Mouse (Mus musculus) liver (tissue): ENCODE results near the gene Rnaseh1.

Source experiments
- DNase-seq: peaks from one replicate; pipeline ENCODE4 v3.0.0-alpha.2; 2020; ENCODE audit warnings: mixed read lengths

The Rnaseh1 gene

DNA sequence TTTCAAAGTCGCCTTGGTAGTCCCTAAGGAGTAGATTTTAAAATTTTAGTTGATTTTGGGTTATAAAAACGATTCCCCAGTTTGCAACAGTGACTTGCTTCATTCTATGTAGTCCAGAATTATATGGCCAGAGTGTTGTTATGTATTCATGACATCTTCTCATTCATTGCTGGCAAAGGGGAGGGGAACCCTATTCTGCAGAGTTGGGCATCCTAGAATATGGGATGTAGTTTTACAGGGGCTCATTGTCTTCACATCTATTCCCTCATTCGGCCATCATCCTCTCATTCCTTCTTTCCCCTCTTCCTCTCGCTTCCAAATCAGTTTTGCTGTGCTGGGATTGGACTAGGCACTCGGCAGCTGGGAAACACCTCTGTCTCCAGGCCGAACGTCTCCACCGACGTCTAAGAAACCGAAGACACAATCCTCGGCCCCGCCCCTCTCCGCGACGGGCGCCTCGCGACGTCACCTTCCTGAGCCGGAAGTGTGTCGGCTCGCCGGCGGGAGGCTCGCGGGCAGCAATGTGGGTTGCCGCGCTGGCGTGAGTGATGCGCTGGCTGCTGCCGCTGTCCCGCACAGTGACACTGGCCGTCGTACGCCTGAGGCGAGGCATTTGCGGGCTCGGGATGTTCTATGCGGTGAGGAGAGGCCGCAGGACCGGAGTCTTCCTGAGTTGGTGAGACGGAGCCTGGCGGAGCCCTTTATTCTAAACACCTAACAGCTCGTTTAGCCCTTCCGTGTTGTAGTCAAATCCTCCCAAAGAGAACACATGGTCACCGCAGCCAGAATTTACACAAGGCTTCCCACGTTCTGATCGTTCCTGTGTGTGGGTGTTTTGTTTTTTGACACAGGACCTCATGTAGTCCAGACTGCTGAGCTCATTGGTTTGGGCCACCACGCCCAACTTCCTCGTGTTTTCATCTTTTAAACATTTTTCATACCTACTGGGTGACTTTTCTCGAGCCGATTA lies at the start of gene Rnaseh1:
Gene Rnaseh1, plus strand, starts transcription at position 462 of the 970 bp plus-strand sequence.
- DNase-seq, result peak; percentile 91

DNA sequence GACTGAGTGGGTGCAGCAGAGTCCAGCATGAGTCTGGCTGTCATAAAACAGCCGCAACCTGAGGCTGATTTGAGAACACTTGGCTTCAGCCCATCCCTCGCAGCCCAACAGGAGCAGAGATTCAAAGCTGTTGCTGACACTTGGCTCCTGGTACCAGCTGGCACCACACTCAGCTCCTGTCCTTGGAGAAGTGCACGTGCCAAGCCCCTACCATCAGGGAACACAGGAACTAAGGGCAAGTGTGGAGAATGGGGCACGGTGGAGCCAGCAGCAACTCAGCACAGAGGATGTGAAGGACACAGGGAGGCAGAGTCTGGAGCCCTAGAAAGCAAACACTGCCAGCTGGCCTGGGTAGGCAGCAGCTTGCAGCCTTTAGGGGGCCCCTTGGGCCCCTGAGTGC lies 47.1 kb upstream of the Rnaseh1 start:
- DNase-seq, result no peak

DNA sequence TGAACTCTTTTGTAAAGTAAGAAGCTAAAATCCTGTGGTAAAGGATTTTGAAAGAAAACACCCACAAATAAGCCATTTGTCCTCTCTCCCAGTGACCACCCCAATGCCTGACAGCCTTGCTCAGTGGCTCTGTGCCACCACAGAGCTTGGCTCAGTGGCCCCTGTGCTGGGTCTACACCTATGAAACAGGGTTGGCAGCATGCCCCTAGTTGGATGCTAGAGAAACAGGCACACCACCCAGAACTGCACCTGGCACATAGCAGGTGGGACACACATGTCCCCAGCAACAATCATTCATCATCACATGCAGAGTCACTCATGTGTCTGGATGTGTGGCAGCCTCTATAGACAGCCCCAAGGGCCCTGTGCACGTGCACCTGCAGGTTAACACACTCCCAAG lies 45.9 kb upstream of the Rnaseh1 start:
- no peak for DNase-seq

DNA sequence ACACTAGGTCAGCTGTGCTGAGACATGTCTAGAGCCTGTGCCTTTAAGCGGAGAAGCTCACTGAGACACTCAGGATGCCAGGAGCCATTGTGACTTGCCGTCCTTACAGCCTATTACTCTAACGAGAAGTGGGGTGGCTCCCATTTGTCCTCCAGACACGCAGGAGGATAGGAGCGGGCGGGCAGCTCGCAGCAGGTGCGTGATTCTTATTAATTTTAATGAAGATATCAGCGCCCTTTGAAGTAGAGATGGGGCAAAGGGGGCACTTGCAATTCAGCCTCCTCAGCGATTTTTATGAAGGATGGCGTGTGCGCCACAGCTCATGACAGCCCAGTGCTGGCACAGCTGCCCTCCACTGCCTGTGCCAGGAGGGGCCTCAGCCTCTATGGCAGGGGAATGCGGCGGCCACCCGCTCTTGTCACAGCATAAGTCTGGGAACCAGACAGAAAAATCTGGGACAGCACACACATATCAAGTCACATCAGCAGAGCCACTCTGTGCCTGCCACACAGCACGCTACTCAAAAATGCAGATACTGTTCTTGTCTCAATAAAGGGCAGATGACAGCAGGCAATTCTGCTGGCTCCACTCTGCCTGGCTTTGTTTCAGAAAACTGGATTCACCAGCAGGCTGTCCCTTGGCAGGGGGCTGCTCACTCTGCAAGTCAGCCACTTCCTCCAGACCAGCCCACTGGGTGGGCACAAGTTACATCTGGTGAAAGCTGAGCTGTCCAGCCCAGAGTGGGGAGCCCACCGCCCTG lies 41.7 kb upstream of the Rnaseh1 start:
- no peak for DNase-seq

DNA sequence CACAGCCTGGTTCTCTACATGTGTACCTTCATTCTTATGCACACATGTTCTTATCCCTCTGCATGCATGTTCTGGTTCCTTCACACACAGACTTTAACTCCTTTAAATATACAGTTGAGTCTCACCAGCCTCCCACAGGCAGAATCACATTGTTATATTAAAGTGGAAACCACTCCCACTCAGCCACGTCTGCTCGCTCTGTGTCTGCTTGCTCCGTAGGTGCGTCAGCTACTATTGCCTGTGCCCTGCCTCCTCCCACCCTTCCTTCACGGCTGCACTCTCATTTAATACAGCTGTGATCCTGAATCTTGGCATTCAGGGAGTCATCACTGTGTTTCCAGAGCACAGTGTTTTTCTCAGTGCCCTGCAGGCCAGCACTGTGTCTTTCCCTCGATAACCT lies 37.0 kb upstream of the Rnaseh1 start:
- no peak for DNase-seq

DNA sequence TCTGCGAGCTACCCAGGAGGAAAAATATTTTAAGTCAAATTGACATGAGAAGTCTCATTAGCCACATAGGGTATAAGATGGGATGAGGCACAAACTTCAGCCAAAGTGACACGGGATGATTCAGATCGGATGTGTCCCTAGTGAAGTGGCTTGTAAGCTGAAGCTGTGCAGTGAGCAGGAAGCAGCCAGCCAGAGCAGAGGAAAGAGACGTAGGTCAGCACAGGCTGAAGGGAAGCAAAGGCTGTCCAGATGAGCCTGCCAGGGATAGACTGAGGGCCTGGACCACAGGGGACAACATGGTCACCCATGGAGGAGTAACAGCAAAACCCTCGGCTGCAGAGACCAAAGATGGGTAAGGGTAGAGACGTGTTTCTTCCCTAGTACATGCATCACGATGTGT lies 35.0 kb upstream of the Rnaseh1 start:
- DNase-seq, result no peak

DNA sequence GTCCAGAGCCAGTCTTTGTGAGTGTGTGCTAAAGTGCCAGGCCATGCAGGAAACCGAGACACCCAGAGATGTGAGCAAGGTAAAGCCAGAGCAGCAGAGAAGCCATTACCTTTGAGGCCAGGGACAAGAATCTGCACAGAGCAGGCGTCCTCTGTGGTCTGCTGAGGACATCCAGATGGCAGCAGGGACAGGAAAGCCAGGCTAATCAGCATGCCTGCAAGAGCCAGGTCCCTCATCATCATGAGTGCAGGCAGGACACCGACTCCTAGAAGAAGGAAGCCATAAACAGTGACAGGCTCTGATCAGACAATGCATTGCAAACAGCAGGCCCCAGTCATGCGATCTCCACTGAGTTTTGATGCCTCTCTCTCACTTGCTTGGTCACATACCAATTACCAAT lies 32.1 kb upstream of the Rnaseh1 start:
- no peak for DNase-seq

DNA sequence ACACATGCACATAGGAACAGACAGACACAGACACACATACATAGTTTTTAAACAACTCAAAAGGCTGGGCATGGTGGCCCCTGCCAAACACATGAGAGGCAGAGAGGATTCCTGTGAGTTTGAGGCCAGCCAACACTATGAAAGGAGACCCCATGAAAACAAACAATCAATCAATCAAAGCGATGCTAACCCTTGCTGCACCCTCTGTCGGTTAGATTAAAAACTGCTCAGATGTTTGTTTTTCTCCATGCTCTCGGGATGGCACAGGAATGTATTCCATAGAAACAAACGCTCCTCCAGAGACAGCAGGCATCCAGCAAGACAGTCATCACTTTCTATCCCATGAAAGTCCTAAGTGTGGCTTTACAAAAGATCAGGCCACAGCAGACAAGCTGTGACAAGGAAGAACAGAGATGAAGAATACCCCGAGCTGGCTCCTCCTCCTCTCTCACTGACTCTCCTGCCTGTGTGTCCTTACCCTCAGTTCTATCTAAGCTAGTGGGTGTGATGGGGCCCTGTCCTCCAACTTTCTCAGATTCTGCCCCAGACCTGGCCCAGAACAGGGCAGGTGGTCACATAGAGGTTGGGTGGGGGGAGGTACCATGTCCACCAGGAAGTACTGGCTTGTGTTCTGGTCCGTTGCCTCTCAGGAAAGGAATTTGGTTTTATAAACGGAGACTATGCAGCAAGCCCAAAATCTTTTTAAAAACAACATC lies 27.8 kb upstream of the Rnaseh1 start:
- DNase-seq, result no peak

DNA sequence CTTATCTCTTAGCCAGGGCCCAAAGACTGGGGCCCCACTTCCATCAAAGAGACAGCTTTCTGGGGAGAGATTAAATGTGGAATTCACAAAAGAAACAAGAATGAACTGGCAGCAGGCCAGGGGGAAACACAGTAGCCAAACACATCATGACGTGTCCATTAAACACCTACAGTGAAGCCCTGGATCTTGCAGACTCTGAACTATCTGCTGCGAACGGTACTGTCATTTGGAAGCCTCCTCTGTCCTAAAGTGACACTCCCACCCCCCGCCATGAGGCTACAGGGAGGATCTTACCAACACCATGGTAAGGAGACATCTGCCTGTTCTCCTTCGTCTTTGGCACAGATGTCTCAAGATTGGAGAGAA lies 27.3 kb upstream of the Rnaseh1 start:
- DNase-seq, result no peak

DNA sequence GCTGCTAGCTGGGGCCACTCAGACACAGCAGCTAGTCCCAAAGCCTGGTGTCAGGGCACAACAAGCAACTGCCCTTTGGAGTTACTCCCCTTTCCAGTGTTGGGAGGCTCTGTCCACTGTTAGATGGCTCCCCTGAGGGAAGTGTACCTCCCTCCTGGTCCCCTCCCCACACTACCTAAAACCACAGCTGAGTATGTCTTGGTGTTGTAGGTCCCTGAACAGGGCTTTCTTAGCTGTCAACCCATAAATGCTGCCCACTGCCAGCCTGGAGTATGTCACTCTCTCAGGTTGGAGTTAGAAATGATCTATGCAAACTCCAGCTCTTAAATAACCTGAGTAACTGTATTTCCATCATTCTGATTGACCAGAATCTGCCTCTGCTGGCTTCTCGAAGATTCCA lies 26.8 kb upstream of the Rnaseh1 start:
- DNase-seq, result no peak

DNA sequence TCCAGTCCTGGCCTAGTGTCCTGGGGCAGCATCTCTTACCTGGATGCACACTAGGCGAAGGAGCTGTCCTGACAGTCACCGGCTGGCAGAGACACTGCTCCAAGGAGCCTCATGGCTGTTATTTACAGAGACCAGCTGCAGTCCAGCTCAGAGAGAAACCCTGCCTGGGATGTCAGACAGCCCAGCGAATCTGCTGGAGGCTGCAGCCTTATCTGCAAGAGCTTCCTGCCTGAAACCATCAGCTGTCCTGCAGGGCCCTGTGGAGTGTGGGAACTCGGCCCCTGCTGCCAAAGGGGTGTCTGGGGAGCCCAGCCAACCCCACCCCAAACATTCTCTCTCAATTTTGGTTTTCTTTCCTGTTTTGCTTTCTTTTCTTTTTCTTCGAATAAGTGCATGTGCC lies 26.2 kb upstream of the Rnaseh1 start, which contains the start of gene Colec11:
Gene Colec11, minus strand, starts transcription at position 183 of the 400 bp plus-strand sequence.
- peak; percentile 36 for DNase-seq

DNA sequence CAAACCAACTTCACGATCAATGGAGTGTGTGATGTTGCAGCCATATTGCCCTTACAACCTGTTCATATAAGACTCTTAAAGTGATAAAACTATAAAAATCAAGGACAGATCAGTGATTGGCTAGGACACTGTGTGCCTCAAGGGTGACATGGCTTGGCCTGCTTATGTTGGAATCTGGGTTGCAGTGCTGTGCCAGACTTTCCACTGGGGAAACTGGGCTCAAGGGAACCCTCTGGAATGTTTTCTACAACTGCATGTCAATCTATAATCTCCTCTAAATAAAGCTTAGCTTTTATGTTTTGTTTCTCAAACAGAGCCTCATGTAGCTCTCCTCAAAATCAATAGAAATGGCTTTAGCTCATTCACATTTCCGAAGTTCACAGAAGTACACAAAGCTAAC lies 25.2 kb upstream of the Rnaseh1 start:
- no peak for DNase-seq

DNA sequence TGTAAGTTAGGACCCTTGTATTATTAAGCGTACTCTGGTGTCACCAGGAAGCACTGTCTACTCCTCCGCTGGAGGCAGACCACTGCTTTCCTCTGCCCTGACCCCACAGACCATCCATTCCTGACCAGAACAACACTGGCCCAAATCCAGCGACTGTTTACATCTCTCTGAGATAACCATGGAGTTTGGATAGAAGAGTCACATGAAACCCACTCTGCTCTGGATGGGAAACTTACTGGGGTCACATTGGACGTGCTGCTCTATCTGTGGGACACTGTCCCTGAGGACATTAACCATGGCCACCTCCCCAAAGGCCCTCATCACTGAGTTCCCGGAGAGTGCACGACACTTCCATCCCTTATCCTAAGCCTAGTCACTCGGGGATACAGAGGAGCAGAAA lies 24.0 kb upstream of the Rnaseh1 start:
- DNase-seq, result no peak

DNA sequence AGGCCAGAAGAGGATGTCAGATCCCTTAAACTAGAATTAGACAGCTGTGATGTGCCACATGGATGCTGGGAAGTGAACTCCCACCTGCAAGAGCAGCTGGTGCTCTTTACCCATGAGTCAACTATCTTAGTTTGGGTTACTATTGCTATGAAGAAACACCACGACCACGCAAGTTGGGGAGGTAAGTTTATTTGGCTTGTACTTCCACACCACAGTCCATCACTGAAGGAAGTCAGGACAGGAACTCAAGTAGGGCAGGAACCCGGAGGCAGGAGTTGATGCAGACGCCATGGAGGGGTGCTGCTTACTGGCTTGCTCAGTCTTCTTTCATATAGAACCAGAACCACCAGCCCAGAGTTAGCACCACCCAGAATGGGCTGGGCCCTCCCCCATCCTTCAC lies 22.3 kb upstream of the Rnaseh1 start:
- no peak for DNase-seq

DNA sequence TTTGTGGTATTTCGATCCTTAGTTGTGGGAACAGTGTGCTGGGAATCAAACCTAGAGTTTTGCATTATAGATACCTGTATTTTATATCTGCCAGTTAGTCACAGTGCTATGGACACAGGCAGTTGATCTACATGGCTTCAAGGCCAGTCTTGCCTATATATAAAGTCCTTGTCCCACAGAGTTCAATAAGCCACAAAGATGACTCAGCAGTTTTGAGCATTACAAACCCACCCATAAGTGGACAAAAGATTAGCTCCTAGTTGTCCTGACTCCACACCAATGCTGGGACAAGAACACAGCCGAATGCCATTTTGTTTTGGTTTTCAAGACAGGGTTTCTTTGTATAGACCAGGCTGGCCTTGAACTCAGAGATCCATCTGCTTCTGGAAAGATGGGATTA lies 21.0 kb upstream of the Rnaseh1 start:
- no peak for DNase-seq

DNA sequence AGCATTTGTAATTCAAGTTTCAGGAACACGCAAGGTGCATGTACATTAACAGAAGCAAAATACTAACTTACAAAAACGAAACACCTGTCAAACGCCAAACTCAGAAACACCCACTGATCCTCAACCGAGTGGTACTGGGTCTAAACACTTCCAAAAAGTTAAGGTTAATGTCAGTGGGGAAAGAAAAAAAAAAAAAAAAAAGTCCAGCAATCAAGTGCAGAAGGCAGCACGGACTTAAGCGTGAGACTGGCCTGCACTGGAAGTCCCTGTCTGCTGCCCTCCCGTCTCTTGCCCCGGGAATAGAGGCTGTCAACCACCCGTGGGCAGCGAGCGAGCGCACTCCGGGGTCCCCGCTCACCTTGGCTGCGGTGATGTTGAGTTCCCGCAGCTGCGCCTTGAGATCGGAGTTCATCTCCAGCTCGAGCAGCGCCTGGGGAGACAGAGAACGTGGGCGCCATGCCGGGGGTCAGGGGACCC lies 14.3 kb upstream of the Rnaseh1 start:
- peak; percentile 35 for DNase-seq

DNA sequence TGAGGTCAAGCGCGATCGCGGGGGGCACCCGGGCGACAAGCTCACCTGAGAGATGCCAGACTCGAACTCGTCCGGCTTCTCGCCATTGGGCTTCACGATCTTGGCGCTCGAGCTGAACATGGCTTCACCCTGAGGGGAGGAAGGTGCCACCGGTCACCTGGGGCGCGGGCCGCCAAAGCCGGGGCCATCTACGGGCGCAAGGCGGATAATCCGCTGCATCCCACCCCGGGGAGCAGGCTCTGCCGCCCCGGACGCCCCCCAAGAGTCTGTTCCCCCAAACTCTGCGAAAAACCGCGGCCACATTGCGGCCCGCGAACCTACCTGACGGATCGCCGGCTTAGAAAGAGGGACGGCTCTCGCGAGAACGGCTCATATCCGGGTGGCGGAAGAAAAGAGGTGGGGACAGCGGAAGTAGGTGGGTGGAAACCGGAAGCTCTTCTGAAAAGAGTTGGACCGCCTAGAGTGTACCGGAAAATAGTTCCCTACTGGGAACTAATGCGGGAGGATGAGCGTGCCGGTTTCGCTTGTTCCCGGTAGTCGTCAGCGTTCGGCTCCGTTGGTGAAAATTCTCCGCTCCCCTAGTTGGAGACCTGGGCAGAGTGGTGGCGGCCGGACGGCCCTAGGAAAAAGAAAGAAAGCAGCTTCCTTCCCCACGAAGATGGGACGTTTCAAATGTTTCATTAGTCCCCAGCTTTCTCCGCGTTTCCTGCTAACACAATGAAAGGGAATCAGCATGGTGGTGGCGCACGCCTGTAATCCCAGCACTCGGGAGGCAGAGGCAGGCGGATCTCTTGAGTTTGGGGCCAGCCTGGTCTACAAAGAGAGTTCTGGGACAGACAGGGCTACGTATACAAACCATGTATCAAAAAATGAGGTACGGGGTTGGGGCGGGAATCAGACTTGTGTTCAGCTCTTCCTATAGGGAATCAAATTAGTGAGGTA lies 13.6 kb upstream of the Rnaseh1 start, which contains the start of gene Rps7:
Gene Rps7, minus strand, starts transcription at position 419 of the 942 bp plus-strand sequence.
- peak; percentile 91 for DNase-seq

DNA sequence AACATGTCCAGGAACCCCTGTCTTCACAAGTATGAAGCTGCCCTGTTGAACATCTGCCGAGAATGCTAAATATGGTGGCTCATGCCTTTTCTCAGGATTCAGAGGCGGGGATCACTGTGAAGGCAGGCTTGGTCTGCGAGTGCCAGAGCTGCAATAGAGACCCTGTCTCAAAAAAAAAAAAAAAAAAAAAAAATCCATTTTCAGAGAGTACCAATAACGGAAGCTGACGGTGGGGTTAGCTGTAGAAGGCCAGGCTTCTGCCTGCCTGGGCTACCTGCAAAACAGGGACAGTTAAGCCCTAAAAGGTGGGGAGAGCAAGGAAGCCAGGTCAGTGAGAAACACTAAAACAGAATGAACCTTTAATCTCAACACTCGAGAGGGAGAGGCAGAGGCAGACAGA lies 12.9 kb upstream of the Rnaseh1 start:
- no peak for DNase-seq

DNA sequence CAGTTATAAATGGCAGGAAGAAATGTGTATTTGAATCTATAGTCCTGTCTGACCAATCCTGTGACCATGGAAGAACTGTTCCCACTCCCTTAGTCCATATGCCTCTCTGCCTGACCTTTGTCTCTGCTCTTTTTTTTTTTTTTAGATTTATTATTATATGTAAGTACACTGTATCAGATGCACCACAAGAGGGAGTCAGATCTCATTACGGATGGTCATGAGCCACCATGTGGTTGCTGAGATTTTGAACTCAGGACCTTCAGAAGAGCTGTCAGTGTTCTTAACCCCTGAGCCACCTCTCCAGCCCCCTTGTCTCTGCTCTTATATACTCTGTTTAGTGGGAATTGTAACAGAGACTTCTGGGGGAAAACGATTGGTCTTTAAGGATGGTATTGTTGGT lies 10.6 kb upstream of the Rnaseh1 start:
- DNase-seq, result no peak

DNA sequence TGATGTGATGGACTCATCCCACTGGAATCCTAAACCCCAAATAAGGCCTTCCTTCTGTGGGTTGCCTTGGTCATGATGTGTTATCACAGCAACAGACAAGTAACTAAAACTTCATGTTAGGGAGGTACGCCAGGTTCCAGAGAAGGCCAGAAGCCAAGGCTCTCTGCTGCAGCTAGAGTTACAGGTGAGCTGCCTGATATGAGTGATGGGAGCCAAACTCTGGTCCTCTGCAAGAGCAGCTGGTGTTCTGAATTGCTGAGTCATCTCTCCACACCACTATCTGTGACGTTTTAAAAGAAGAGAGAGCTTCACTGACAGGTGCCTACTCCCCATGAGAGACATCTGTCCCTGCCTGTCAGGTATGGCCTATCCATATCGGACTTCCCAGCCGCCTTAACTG lies 13.2 kb downstream of the Rnaseh1 start:
- DNase-seq, result no peak

DNA sequence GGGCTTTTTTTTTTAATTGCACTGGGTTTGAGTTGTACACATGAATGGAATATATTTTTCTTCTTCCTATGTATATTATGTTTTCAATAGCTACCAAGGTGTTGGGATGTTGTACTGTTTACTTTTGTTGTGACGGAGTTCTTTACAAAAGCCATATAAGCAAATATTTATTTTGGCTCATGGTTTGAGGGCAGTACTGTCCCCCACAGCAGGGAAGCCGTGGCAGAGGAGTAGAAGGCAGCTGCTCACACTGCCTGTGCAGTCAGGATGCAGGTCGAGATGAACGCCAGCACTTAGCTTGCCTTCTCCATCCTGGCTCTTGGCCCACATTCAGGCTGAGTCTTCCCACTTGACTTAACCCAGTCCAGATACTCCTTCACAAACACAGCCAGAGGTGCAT lies 17.3 kb downstream of the Rnaseh1 start:
- no peak for DNase-seq

DNA sequence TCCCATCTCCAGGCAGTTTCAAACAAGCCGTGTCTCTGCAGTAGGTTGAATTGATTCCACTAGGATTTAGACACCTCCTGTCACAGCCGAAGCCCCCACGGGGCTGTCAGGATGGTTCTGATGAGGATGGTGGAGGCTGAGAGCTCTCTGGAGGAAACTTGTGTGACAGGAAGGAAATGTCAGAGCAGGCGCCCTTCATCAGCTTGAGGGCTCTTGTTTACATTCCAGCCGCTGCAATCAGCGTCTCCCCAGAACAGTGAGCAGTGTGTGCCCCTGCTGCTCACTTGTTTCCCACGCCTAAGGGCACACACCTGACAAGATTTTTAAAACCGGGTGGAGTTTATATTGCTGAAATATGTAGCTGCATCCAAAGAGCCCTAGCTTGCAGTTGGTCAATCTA lies 17.9 kb downstream of the Rnaseh1 start:
- no peak for DNase-seq
